Mouse (Mus musculus) lung, postnatal 36 days (tissue): ENCODE results near the gene Asmt.

Experiments used
- DNase-seq: peaks from one replicate; pipeline ENCODE4 v3.0.0; 2022; ENCODE audit warnings: mixed read lengths

Gene Asmt

DNA sequence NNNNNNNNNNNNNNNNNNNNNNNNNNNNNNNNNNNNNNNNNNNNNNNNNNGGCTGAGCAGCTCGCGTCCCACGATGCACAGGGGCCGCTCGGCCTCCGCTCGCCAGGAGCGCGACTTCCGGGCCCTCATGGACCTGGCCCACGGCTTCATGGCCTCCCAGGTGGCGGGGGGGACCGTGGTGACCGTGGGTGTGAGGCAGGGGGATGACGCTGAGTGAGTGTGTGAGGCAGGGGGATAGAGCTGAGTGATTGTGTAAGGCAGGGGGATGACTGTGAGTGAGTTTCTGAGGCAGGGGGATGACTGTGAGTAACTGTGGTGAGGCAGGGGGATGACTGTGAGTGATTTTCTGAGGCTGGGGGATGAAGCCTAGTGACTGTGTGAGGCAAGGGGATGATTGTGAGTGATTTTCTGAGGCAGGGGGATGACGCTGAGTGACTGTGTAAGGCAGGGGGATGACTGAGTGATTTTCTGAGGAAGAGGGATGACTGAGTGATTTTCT, at the start of gene Asmt:
Asmt (plus strand) TSS at position 51 of the 499 bp plus-strand sequence.
- no peak for DNase-seq

DNA sequence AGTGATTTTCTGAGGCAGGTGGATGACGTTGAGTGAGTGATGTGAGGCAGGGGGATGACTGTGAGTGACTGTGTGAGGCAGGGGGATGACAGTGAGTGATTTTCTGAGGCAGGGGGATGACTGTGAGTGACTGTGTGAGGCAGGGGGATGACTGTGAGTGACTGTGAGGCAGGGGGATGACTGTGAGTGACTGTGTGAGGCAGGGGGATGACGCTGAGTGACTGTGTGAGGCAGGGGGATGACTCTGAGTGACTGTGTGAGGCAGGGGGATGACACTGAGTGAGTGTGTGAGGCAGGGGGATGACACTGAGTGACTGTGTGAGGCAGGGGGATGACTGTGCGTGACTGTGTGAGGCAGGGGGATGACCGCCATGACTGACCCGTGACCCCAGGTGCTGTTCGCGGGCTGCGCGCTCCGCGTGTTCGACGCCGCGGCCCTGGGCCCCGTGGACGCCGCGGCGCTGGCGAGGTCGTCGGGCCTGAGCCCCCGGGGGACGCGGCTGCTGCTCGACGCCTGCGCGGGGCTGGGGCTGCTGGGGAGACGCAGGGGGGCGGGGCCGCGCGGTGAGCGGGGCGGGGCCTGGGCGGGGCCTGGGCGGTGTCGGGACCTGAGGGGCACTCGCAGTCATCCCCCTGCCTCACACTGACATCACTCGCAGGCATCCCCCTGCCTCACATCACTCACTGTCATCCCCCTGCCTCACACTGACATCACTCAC, 948 bp downstream of the Asmt start:
- no peak for DNase-seq

- DNase-seq = no peak
Observed at GRCm38 (mm10) chrX:170674229-170674771, 1.9 kb downstream of the Asmt start.

DNA sequence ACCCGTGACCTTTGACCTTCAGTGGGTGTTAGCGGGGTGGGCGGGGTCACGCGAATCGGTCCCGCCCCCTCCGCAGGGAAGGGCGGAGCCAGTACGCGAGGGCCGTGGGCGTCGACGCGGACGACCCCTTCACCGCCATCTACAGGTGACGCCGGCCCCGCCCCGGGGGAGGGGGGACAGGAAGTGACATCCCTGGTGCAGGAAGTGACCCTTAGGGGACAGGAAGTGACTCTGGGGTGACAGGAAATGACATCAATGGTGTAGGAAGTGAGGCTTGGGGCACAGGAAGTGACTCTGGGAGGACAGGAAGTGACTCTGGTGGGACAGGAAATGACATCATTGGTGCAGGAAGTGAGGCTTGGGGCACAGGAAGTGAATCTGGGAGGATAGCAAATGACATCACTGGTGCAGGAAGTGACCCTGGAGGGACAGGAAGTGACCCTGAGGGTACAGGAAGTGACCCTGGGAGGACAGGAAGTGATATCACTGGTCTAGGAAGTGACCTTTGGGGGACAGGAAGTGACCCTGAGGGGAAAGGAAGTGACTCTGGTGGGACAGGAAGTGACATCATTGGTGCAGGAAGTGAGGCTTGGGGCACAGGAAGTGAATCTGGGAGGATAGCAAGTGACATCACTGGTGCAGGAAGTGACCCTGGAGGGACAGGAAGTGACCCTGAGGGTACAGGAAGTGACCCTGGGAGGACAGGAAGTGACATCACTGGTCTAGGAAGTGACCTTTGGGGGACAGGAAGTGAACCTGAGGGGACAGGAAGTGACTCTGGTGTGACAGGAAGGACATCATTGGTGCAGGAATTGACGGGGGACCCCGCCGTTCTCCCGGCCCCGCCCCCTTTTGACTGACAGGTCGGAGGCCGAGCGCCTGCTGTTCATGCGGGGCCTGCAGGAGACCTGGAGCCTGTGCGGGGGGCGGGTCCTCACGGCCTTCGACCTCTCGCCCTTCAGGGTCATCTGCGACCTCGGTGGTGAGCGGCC, 2.7 kb downstream of the Asmt start:
- no peak for DNase-seq

DNA sequence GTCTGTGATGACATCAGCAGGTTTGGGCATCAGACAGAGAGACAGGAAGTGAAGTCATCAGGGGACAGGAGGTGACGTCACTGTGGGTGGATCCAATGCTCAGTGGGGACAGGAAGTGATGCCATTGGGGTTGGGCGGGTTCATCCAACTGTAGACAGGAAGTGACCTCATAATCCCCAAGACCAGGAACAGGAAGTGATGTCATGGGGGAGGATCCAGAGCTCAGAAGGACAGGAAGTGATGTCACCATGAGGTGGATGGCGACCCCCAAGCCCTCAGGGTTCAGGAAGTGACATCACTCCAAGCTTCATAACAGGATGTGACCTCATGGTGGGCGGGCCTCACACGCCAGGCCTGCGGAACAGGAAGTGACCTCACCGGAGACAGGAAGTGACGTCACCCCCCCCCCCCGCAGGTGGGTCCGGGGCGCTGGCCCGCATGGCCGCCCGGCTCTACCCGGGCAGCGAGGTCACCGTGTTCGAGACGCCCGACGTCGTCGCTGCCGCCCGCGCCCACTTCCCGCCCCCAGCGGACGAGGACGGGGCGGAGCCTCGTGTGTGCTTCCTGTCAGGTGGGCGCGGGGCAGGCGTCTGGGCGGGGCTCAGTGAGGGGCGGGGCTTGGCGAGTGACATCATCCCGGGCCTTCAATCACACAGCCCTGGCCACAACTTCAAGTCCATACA, 3.6 kb downstream of the Asmt start:
- no peak for DNase-seq

DNA sequence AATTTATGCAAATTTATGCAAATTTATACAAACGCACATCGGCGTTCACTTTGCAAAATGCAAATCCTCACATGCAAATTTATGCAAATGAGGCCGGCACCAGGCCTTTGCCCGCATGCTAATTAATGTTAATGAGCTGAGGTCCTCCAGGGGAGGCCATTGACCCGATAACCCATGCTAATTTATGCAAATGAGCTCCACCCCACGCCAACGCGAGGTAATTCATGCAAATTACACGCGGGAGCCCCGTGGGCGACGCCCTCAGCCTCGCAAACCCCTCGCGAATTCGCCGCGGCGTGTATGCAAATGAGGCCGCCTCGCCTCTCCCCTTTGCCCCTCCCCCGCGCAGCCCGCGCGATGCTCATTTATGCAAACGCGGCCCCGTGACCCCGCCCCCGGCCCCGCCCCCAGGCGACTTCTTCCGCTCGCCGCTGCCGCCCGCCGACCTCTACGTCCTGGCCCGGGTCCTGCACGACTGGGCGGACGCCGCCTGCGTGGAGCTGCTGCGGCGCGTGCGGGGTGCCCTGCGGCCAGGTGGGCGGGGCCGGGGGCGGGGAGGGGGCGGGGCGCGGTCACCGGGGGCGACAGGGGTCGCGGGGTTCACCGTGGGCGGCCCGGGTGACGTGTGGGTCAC, 4.3 kb downstream of the Asmt start:
- DNase-seq = no peak

GRCm38 (mm10) chrX:170677266-170677665, 4.8 kb downstream of the Asmt start:
- no peak for DNase-seq

- DNase-seq = no peak
Observed at GRCm38 (mm10) chrX:170677680-170678079, 5.2 kb downstream of the Asmt start.
